Mouse (Mus musculus) heart, postnatal 0 days (tissue): ENCODE measurements at regions not wholly inside any gene's neighbourhood (a gene's known extent, or its start where the extent isn't known, plus 50 kb on each side); places are given as distances from the start of the nearest gene placed in this dataset.

Experiments
- ATAC-seq: fragments of 200-750 bp; cut with Nextera tagmentation; 2 replicates; pipeline ENCODE4 v1.8.0; 2017; ENCODE audit warnings: low read depth, moderate number of reproducible peaks, moderate library complexity; ENCODE audit not compliant: insufficient read depth
- DNase-seq: peaks from one replicate; pipeline ENCODE4 v3.0.0-alpha.2; 2016; ENCODE audit warnings: low spot score
- H3K27ac ChIP-seq: fragments of 300-500 bp; sonication (generic); 2 replicates; pipeline ENCODE4 v1.5.1; 2014; ENCODE audit warnings: low read depth, mild to moderate bottlenecking
- H3K27me3 ChIP-seq: fragments of 300-500 bp; sonication (generic); 2 replicates; pipeline ENCODE4 v1.6.1; 2014; ENCODE audit warnings: low read length, mixed read lengths; ENCODE audit not compliant: control insufficient read depth, insufficient read depth
- H3K36me3 ChIP-seq: fragments of 300-500 bp; sonication (generic); replicated peaks from 2 replicates; pipeline ENCODE4 v1.6.1; 2014; ENCODE audit warnings: low read length, mixed read lengths; ENCODE audit not compliant: control insufficient read depth, insufficient read depth
- H3K4me1 ChIP-seq: fragments of 300-500 bp; sonication (generic); 2 replicates; pipeline ENCODE4 v1.6.1; 2014; ENCODE audit warnings: antibody characterized with exemption; ENCODE audit not compliant: control insufficient read depth, insufficient read depth
- H3K4me2 ChIP-seq: fragments of 300-500 bp; sonication (generic); 2 replicates; pipeline ENCODE4 v1.6.1; 2014; ENCODE audit warnings: low read depth, mild to moderate bottlenecking, low read length, moderate library complexity
- H3K4me3 ChIP-seq: fragments of 300-500 bp; sonication (generic); 2 replicates; pipeline ENCODE4 v1.5.1; 2014; ENCODE audit warnings: low read depth, low read length
- H3K9ac ChIP-seq: fragments of 300-500 bp; sonication (generic); replicated peaks from 2 replicates; pipeline ENCODE4 v1.6.1; 2014; ENCODE audit warnings: low read depth, low read length, mixed read lengths
- H3K9me3 ChIP-seq: fragments of 300-500 bp; sonication (generic); replicated peaks from 2 replicates; pipeline ENCODE4 v1.6.1; 2016; ENCODE audit warnings: low read length; ENCODE audit not compliant: control insufficient read depth
- CTCF ChIP-seq: IDR thresholded peaks from 2 replicates; pipeline ENCODE4 v1.5.1; 2016; ENCODE audit warnings: antibody characterized with exemption, control low read depth, low read depth
- EP300 ChIP-seq: IDR thresholded peaks from 2 replicates; pipeline ENCODE4 v1.6.1; 2016; ENCODE audit warnings: antibody characterized with exemption, low read depth
- WGBS: fragments of 180-500 bp; shearing (Covaris S2); extraction: QIAGEN DNeasy Blood & Tissue Kit; methylation state at CpG from one replicate; pipeline ENCODE4 v1.1.7; 2014; 5-methylcytosine and 5-hydroxymethylcytosine counted together

DNA sequence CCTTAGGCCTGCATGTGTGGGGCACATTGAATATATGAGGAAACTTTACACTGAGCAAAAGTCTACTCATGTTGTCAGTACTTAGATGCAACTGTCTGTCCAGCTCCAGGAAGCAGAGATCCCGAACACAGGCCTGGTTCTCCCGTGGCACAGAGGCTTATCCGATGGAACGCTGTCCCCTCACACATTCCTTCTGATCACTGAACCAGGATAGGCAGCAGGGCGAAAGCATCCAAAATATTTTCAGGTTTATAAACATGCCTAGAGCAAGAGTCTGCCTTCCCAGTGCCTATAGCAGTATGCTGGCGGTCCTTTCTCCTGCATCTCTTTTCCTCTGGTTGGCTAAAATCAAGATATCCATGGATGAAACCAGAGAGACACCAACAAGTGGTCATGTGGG is 109.3 kb upstream of the Adamts18 start:
- Histone ChIP-seq H3K4me3 (no peak overlapping the region), H3K4me2 (no peak overlapping the region), H3K36me3 (no peaks in the 10 kb centered on the region), H3K9ac (no peak overlapping the region), H3K4me1 (no peaks in the 10 kb centered on the region), H3K9me3 (no peaks in the 10 kb centered on the region), H3K27me3 (no peaks in the 10 kb centered on the region), H3K27ac (no peak overlapping the region)
- no peak for DNase-seq
- 55% methylated on average over 6 of the region's 6 CpGs for WGBS
- TF ChIP-seq CTCF (no peak), EP300 (no peak)
- no peak for ATAC-seq

DNA sequence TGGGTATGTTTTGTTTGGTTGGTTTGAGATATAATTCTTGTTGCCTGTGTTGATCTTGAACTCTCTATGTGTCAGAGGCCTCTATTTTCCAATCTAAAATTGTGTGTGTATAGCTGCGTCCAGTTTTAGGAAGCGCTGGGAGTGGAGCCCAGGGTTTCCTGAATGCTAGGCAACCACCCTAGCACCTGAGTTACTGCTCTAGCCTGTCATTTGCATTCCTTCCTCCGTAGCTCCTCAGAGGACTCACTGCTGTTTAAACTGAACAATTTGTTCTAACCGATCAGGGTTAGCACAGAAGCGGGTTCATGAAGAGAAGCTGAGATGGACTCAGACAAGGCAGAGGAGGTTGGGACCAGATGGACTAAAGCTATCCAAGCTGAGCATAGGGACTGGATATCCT is 127.3 kb upstream of the Adamts18 start:
- no peak overlapping the region for H3K9ac ChIP-seq
- TF ChIP-seq EP300 (no peak), CTCF (no peak)
- ATAC-seq = no peak
- H3K4me2 ChIP-seq = no peak overlapping the region
- H3K36me3 ChIP-seq = no peaks in the 10 kb centered on the region
- no peaks in the 10 kb centered on the region for H3K27me3 ChIP-seq
- no peak overlapping the region for H3K4me3 ChIP-seq
- 65% methylated on average over 5 of the region's 5 CpGs for WGBS
- no peak for DNase-seq
- no peaks in the 10 kb centered on the region for H3K9me3 ChIP-seq
- H3K4me1 ChIP-seq = no peaks in the 10 kb centered on the region
- no peak overlapping the region for H3K27ac ChIP-seq

DNA sequence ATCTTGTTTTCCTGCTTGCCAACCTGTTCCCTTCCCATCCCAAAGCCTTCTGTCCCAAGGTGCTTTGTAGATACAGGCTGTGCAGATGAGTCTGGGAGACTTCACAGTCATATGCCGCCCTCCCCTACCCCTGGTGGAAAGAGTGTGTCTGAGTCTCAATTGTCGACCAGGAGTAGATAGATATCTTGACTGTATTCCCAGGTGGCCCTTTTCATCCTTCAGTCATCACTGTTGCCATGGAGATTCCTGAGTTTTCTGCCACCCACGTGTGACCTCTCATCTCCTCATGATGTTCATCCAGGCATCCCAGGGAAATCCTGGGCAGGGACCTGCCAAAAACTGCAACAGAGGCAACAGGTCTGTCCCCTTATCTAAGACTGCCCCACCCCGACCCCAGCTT is 128.1 kb upstream of the Adamts18 start:
- Histone ChIP-seq H3K27ac (no peak overlapping the region), H3K4me3 (no peak overlapping the region), H3K9me3 (no peaks in the 10 kb centered on the region), H3K27me3 (no peaks in the 10 kb centered on the region), H3K4me1 (no peaks in the 10 kb centered on the region), H3K9ac (no peak overlapping the region), H3K36me3 (no peaks in the 10 kb centered on the region), H3K4me2 (no peak overlapping the region)
- DNase-seq (no peak), ATAC-seq (no peak)
- TF ChIP-seq CTCF (no peak), EP300 (no peak)
- 25% methylated on average over 4 of the region's 4 CpGs for WGBS

DNA sequence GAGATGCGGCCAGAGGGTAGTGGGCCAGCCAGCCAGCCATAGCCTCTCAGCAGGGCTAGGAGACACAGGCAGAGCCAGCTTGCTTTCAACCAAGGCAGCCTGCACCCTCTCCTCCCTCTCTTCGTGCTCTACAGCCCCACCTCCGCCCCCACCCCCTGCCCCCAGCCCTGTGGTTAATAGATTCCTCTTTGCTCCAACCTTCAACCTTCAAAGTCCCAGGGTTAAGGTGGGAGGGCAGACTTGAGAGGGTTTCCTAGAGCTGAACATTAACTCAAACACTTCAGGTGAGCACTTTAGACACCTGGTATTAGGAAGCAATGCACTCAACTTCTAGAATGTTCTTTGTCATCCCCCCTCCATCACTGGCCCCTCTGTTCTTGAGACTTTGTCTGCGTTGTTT is 128.5 kb upstream of the Adamts18 start:
- no peak overlapping the region for H3K4me2 ChIP-seq
- H3K27ac ChIP-seq = no peak overlapping the region
- no peak for ATAC-seq
- H3K4me1 ChIP-seq = no peaks in the 10 kb centered on the region
- no peak for DNase-seq
- 32% methylated on average over 4 of the region's 4 CpGs for WGBS
- H3K9me3 ChIP-seq = no peaks in the 10 kb centered on the region
- no peaks in the 10 kb centered on the region for H3K36me3 ChIP-seq
- H3K9ac ChIP-seq = no peak overlapping the region
- no peaks in the 10 kb centered on the region for H3K27me3 ChIP-seq
- no peak overlapping the region for H3K4me3 ChIP-seq
- TF ChIP-seq CTCF (no peak), EP300 (no peak)

DNA sequence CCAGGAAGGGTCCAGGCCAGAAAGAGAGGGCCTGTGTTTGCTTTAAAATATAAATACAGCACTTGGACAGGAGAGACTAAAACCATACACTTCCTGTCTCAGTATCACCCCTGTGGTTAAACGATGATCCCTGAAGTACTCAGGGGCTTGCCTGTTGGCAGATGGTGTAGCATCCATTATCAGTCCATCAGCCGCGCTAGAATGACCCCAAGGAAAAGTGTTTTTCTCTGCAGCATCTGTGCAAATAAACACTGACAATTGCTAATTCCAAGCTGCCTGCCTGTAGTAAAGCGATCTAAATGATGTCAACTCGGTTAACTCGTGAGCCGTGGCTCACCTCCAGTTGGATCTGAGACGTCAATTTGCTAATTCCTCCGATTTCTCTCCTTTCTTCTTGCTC is 130.4 kb upstream of the Adamts18 start:
- no peak overlapping the region for H3K4me3 ChIP-seq
- DNase-seq (no peak), ATAC-seq (no peak)
- H3K9me3 ChIP-seq = no peaks in the 10 kb centered on the region
- H3K4me1 ChIP-seq = no peaks in the 10 kb centered on the region
- no peak overlapping the region for H3K9ac ChIP-seq
- no peak overlapping the region for H3K4me2 ChIP-seq
- no peaks in the 10 kb centered on the region for H3K36me3 ChIP-seq
- WGBS = 39% methylated on average over 9 of the region's 9 CpGs
- TF ChIP-seq EP300 (no peak), CTCF (no peak)
- peaks cover 13% of the 10 kb centered on the region for H3K27me3 ChIP-seq
- no peak overlapping the region for H3K27ac ChIP-seq

DNA sequence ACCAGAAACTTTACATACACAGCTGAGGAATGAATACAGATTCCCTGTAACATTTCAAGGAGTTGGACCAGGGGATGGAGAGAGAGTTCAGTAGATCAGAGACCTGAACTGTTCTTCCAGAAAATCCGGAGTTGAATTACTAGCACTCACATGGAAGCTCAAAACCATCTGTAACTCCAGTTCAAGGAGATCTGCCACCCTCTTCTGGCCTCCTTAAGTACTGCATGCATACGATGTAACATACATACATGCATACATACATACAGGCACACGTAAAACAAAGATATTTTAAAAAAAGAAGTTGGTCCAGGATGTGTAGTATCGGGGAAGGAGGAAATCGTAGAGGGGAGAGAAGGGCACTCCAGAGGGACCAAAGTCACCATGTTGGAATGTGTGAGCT is 131.3 kb upstream of the Adamts18 start:
- H3K9me3 ChIP-seq = no peaks in the 10 kb centered on the region
- no peak overlapping the region for H3K27ac ChIP-seq
- H3K27me3 ChIP-seq = peaks cover 13% of the 10 kb centered on the region
- H3K4me3 ChIP-seq = no peak overlapping the region
- DNase-seq (no peak), ATAC-seq (no peak)
- no peaks in the 10 kb centered on the region for H3K4me1 ChIP-seq
- no peaks in the 10 kb centered on the region for H3K36me3 ChIP-seq
- H3K9ac ChIP-seq = no peak overlapping the region
- no peak overlapping the region for H3K4me2 ChIP-seq
- TF ChIP-seq EP300 (no peak), CTCF (peak; percentile 3; the same call in 1 of the 2 replicates)
- WGBS = 91% methylated on average over 5 of the region's 5 CpGs
